Mouse (Mus musculus) lung, embryonic 14.5 days (tissue): Measurements from ENCODE around the gene Rae1. TPM values are rescaled to one million over a fixed set of nuclear protein-coding genes. Genes with fewer than 3 reads are reported as not detected.

Experiments used
- ATAC-seq: fragments of 200-750 bp; cut with Nextera tagmentation; 2 replicates; pipeline ENCODE4 v1.8.0; 2017; ENCODE audit warnings: mild to moderate bottlenecking, moderate TSS enrichment, moderate library complexity; ENCODE audit not compliant: insufficient read depth
- DNase-seq: peaks from one replicate; pipeline ENCODE4 v3.0.0-alpha.2; 2015
- H3K27ac ChIP-seq: fragments of 300-500 bp; sonication (generic); 2 replicates; pipeline ENCODE4 v1.5.1; 2014; ENCODE audit warnings: low read depth, mild to moderate bottlenecking, moderate library complexity
- H3K27me3 ChIP-seq: fragments of 300-500 bp; sonication (generic); 2 replicates; pipeline ENCODE4 v1.6.1; 2014; ENCODE audit warnings: low read length, control low read depth; ENCODE audit not compliant: insufficient read depth
- H3K36me3 ChIP-seq: fragments of 300-500 bp; sonication (generic); 2 replicates; pipeline ENCODE4 v1.6.1; 2014; ENCODE audit warnings: control low read depth; ENCODE audit not compliant: insufficient read depth
- H3K4me1 ChIP-seq: fragments of 300-500 bp; sonication (generic); 2 replicates; pipeline ENCODE4 v1.6.1; 2014; ENCODE audit warnings: antibody characterized with exemption, control low read depth; ENCODE audit not compliant: insufficient read depth
- H3K4me2 ChIP-seq: fragments of 300-500 bp; sonication (generic); 2 replicates; pipeline ENCODE4 v1.6.1; 2014; ENCODE audit warnings: mild to moderate bottlenecking
- H3K4me3 ChIP-seq: fragments of 300-500 bp; sonication (generic); 2 replicates; pipeline ENCODE4 v1.5.1; 2014; ENCODE audit warnings: low read depth, low read length
- H3K9ac ChIP-seq: fragments of 300-500 bp; sonication (generic); 2 replicates; pipeline ENCODE4 v1.6.1; 2014
- H3K9me3 ChIP-seq: fragments of 300-500 bp; sonication (generic); 2 replicates; pipeline ENCODE4 v1.6.1; 2016; ENCODE audit warnings: low read depth, low read length, control low read depth
- CTCF ChIP-seq: IDR thresholded peaks from 2 replicates; pipeline ENCODE4 v1.5.1; 2016; ENCODE audit warnings: antibody characterized with exemption, low read depth
- WGBS: fragments of 180-500 bp; shearing (Covaris S2); extraction: QIAGEN DNeasy Blood & Tissue Kit; methylation state at CpG from one replicate; pipeline ENCODE4 v1.1.7; 2014; 5-methylcytosine and 5-hydroxymethylcytosine counted together
- polyA plus RNA-seq: library from polyadenylated mRNA; unstranded; fragments of >200 nt; fragmentation: Nextera tagmentation; extraction: Ambion mirVana; gene quantifications from 2 replicates; pipeline ENCODE4 v1.2.1, GENCODE M21; 2014

The Rae1 gene
- polyA plus RNA-seq, 1 experiment from 2014 or later, result 142 TPM

GRCm38 (mm10) chr2:173020430-173020829, 20.5 kb downstream of the Rae1 start, which contains the start of gene Rbm38:
Rbm38 (plus strand) TSS chr2:173020498.
- H3K27ac ChIP-seq, result no peak within 1 kb of the TSS

GRCm38 (mm10) chr2:173021633-173022055, 21.7 kb downstream of the Rae1 start:
- DNase-seq (peak; percentile 97), ATAC-seq (peak; percentile 68)
- peaks cover 27% of the 10 kb centered on the region for H3K36me3 ChIP-seq
- H3K9ac ChIP-seq, result peak overlapping the region; percentile 65
- H3K27ac ChIP-seq, result peak overlapping the region; percentile 50; the same call in 1 of the 2 replicates
- H3K27me3 ChIP-seq, result no peaks in the 10 kb centered on the region
- under 1% methylated on average over 43 of the region's 54 CpGs for WGBS
- peak overlapping the region; percentile 90 for H3K4me2 ChIP-seq
- H3K9me3 ChIP-seq, result no peaks in the 10 kb centered on the region
- peak overlapping the region; percentile 76 for H3K4me3 ChIP-seq
- TF ChIP-seq CTCF, result no peak
- peaks cover 16% of the 10 kb centered on the region for H3K4me1 ChIP-seq

More at GRCm38 (mm10) chr2:173020430-173020829, 20.5 kb downstream of the Rae1 start, which contains the start of gene Rbm38:
- DNase-seq, result no peak
- no peaks in the 10 kb centered on the region for H3K9me3 ChIP-seq
- ATAC-seq, result no peak
- H3K4me1 ChIP-seq, result peaks cover 10% of the 10 kb centered on the region
- H3K4me3 ChIP-seq, result peak within 1 kb of the TSS; percentile 76
- TF ChIP-seq CTCF, result no peak
- peak within 1 kb of the TSS; percentile 90 for H3K4me2 ChIP-seq
- peak within 1 kb of the TSS; percentile 18 for H3K9ac ChIP-seq
- H3K27me3 ChIP-seq, result no peaks in the 10 kb centered on the region
- WGBS, result 34% methylated on average over 11 of the region's 11 CpGs
- peaks cover 23% of the 10 kb centered on the region for H3K36me3 ChIP-seq

GRCm38 (mm10) chr2:173022056-173022681, 22.3 kb downstream of the Rae1 start:
- peak; percentile 32 for ATAC-seq
- TF ChIP-seq CTCF, result no peak
- peak; percentile 62 for DNase-seq
- Histone ChIP-seq H3K36me3 (peaks cover 30% of the 10 kb centered on the region), H3K4me1 (peaks cover 21% of the 10 kb centered on the region), H3K4me2 (peak overlapping the region; percentile 90), H3K9ac (peak overlapping the region; percentile 65), H3K4me3 (peak overlapping the region; percentile 76), H3K27ac (peak overlapping the region; percentile 50), H3K27me3 (no peaks in the 10 kb centered on the region), H3K9me3 (no peaks in the 10 kb centered on the region)
- under 1% methylated on average over 48 of the region's 51 CpGs for WGBS

- WGBS, result 30% methylated on average over 10 of the region's 10 CpGs
- Histone ChIP-seq H3K36me3 (peaks cover 35% of the 10 kb centered on the region), H3K4me1 (peaks cover 26% of the 10 kb centered on the region), H3K4me2 (peak overlapping the region; percentile 90), H3K27me3 (no peaks in the 10 kb centered on the region), H3K9me3 (no peaks in the 10 kb centered on the region), H3K9ac (peak overlapping the region; percentile 65), H3K4me3 (peak overlapping the region; percentile 76), H3K27ac (no peak overlapping the region)
- DNase-seq (no peak), ATAC-seq (no peak)
- TF ChIP-seq CTCF, result no peak
Measured at GRCm38 (mm10) chr2:173022813-173023212, 22.9 kb downstream of the Rae1 start.

GRCm38 (mm10) chr2:173023371-173023851, 23.5 kb downstream of the Rae1 start:
- peaks cover 27% of the 10 kb centered on the region for H3K4me1 ChIP-seq
- no peaks in the 10 kb centered on the region for H3K9me3 ChIP-seq
- H3K36me3 ChIP-seq, result peaks cover 41% of the 10 kb centered on the region
- no peaks in the 10 kb centered on the region for H3K27me3 ChIP-seq
- H3K4me3 ChIP-seq, result peak overlapping the region; percentile 76
- no peak for TF ChIP-seq CTCF
- ATAC-seq (no peak), DNase-seq (no peak)
- 68% methylated on average over 7 of the region's 7 CpGs for WGBS
- no peak overlapping the region for H3K27ac ChIP-seq
- peak overlapping the region; percentile 65 for H3K9ac ChIP-seq
- H3K4me2 ChIP-seq, result peak overlapping the region; percentile 90

- Histone ChIP-seq H3K36me3 (peaks cover 41% of the 10 kb centered on the region), H3K4me1 (peaks cover 27% of the 10 kb centered on the region), H3K9me3 (no peaks in the 10 kb centered on the region), H3K9ac (peak overlapping the region; percentile 65), H3K4me2 (peak overlapping the region; percentile 90), H3K27me3 (no peaks in the 10 kb centered on the region), H3K4me3 (peak overlapping the region; percentile 76), H3K27ac (no peak overlapping the region)
- 59% methylated on average over 4 of the region's 4 CpGs for WGBS
- no peak for TF ChIP-seq CTCF
- ATAC-seq, result no peak
- no peak for DNase-seq
Measured at GRCm38 (mm10) chr2:173023966-173024365, 24.0 kb downstream of the Rae1 start.

GRCm38 (mm10) chr2:173024392-173024791, 24.5 kb downstream of the Rae1 start:
- peak overlapping the region; percentile 76 for H3K4me3 ChIP-seq

More at GRCm38 (mm10) chr2:173024392-173024791, 24.5 kb downstream of the Rae1 start:
- 79% methylated on average over 8 of the region's 8 CpGs for WGBS
- DNase-seq, result no peak
- Histone ChIP-seq H3K27me3 (no peaks in the 10 kb centered on the region), H3K36me3 (peaks cover 44% of the 10 kb centered on the region), H3K4me2 (peak overlapping the region; percentile 90), H3K9me3 (no peaks in the 10 kb centered on the region), H3K27ac (peak overlapping the region; percentile 24; the same call in 1 of the 2 replicates), H3K4me1 (peaks cover 27% of the 10 kb centered on the region), H3K9ac (peak overlapping the region; percentile 20; the same call in 1 of the 2 replicates)
- TF ChIP-seq CTCF, result no peak
- no peak for ATAC-seq
